In genomic region chr5:88553271-88554085, GRCm38 (mm10) we compare ENCODE assay signal across 8 mouse cellular contexts. TPM values are rescaled to one million over a fixed set of nuclear protein-coding genes. Genes with fewer than 3 reads are reported as not detected.
A peak's percentile ranks its signal among the peaks of the same experiment; 100 is the strongest.
DNase-seq lines count a peak whose midpoint lies in the region; ATAC-seq and TF ChIP-seq lines count a peak whose summit lies in the region.

No protein-coding gene starts in this region.

- H3K27ac ChIP-seq in kidney, adult 2 months (ENCODE audit: insufficient read depth, low read depth, low read length), result peak overlapping the region; percentile 70
- peak overlapping the region; percentile 84 for H3K27ac ChIP-seq in forebrain, embryonic 13.5 days
- peak overlapping the region; percentile 85 for H3K27ac ChIP-seq in liver, embryonic 16.5 days (ENCODE audit: low read length)

- H3K9me3 ChIP-seq in forebrain, embryonic 13.5 days (replicated peaks), result no peaks in the 10 kb centered on the region
- no peaks in the 10 kb centered on the region for H3K9me3 ChIP-seq in liver, embryonic 16.5 days (replicated peaks; ENCODE audit: control insufficient read depth, low read length)

- WGBS in kidney, adult 2 months, result 7% methylated on average over 29 of the region's 29 CpGs
- WGBS in forebrain, embryonic 13.5 days, result 7% methylated on average over 29 of the region's 29 CpGs
- WGBS in liver, embryonic 16.5 days (ENCODE audit: insufficient replicate concordance), result 2% methylated on average over 29 of the region's 29 CpGs

- TF ChIP-seq POLR2A in kidney, adult 2 months (IDR thresholded peaks at IDR 0.05; ENCODE audit: low read depth, low read length), result no peak

- no peaks in the 10 kb centered on the region for H3K36me3 ChIP-seq in kidney, adult 2 months (ENCODE audit: control insufficient read depth, insufficient read depth, low read length)
- no peaks in the 10 kb centered on the region for H3K36me3 ChIP-seq in forebrain, embryonic 13.5 days (ENCODE audit: poor library complexity, severe bottlenecking)
- H3K36me3 ChIP-seq in liver, embryonic 16.5 days (ENCODE audit: control insufficient read depth, insufficient read depth), result no peaks in the 10 kb centered on the region

- intact Hi-C loops in left cerebral cortex, postnatal 10 days (cut with DNase I), result no loop called here

- peak overlapping the region; percentile 61 for H3K4me2 ChIP-seq in forebrain, embryonic 13.5 days
- peak overlapping the region; percentile 66 for H3K4me2 ChIP-seq in liver, embryonic 16.5 days (ENCODE audit: low read depth, low read length)

- peak; percentile 72 for ATAC-seq in forebrain, embryonic 13.5 days
- peak; percentile 41 for ATAC-seq in liver, embryonic 16.5 days (ENCODE audit: low read depth)

- no peaks in the 10 kb centered on the region for H3K27me3 ChIP-seq in kidney, adult 2 months (replicated peaks; ENCODE audit: control insufficient read depth, insufficient read depth, low read length)
- H3K27me3 ChIP-seq in forebrain, embryonic 13.5 days, result no peaks in the 10 kb centered on the region
- H3K27me3 ChIP-seq in liver, embryonic 16.5 days (ENCODE audit: control insufficient read depth, insufficient read depth, low read depth, low read length), result no peaks in the 10 kb centered on the region

- H3K4me3 ChIP-seq in kidney, adult 2 months (ENCODE audit: insufficient read depth, low read depth, low read length), result peak overlapping the region; percentile 49
- H3K4me3 ChIP-seq in forebrain, embryonic 13.5 days, result peak overlapping the region; percentile 83
- peak overlapping the region; percentile 89 for H3K4me3 ChIP-seq in liver, embryonic 16.5 days (ENCODE audit: low read depth, low read length)

- peaks cover 11% of the 10 kb centered on the region; the same call in 1 of the 2 replicates for H3K4me1 ChIP-seq in kidney, adult 2 months (ENCODE audit: control insufficient read depth, insufficient read depth, low read length)
- H3K4me1 ChIP-seq in forebrain, embryonic 13.5 days, result peaks cover 28% of the 10 kb centered on the region
- H3K4me1 ChIP-seq in liver, embryonic 16.5 days (ENCODE audit: control insufficient read depth, low read depth, low read length), result peaks cover 15% of the 10 kb centered on the region

- DNase-seq in kidney, adult 2 months, result no peak
- no peak for DNase-seq in kidney, adult 11 months
- DNase-seq in MEL-GATA-1-ER (ENCODE audit: extremely low read depth, low read depth), result peak; percentile 43
- DNase-seq in right cerebral cortex, postnatal 25 days, result no peak
- no peak for DNase-seq in left cerebral cortex, postnatal 10 days (ENCODE audit: extremely low spot score in 1 of 2, low spot score in 2 of 2)
- no peak for DNase-seq in layer of hippocampus, adult 11-12 months (ENCODE audit: low spot score)

- peak overlapping the region; percentile 68 for H3K9ac ChIP-seq in forebrain, embryonic 13.5 days
- peak overlapping the region; percentile 67 for H3K9ac ChIP-seq in liver, embryonic 16.5 days (ENCODE audit: low read depth, low read length)

- TF ChIP-seq CTCF in kidney, adult 2 months (conservative IDR thresholded peaks at IDR 0.05; ENCODE audit: insufficient read depth, insufficient read length, low read depth, low read length), result no peak

RNA-seq across cellular contexts. Expression of gene Utp3, which starts 0.8 kb away (rescaled TPM):
- polyA plus RNA-seq in kidney, adult 2 months (2012; rRNA removed), result 7.9 and 9.8 TPM in 2 replicates
- 57.2 and 62.9 TPM in 2 replicates for polyA plus RNA-seq in forebrain, embryonic 13.5 days (2015; fragmentation: Nextera tagmentation; extraction: Ambion mirVana)
- polyA plus RNA-seq in liver, embryonic 16.5 days (2015; fragmentation: Nextera tagmentation; extraction: Ambion mirVana), result 25.1 and 27.2 TPM in 2 replicates
- 10 to 100 TPM; 24.6 to 28.0 TPM for total RNA-seq in left cerebral cortex, postnatal 10 days (2021)

RNA-seq across cellular contexts. Expression of gene Rufy3, which starts 11.4 kb away (rescaled TPM):
- 21.2 and 24.0 TPM in 2 replicates for polyA plus RNA-seq in kidney, adult 2 months (2012; rRNA removed)
- 192 and 200 TPM in 2 replicates for polyA plus RNA-seq in forebrain, embryonic 13.5 days (2015; fragmentation: Nextera tagmentation; extraction: Ambion mirVana)
- polyA plus RNA-seq in liver, embryonic 16.5 days (2015; fragmentation: Nextera tagmentation; extraction: Ambion mirVana), result 4.7 and 5.1 TPM in 2 replicates
- 100 to 1,000 TPM; 217 to 229 TPM for total RNA-seq in left cerebral cortex, postnatal 10 days (2021)

RNA-seq across cellular contexts. Expression of gene Jchain, which starts 25.8 kb away (rescaled TPM):
- 3.2 and 5.5 TPM in 2 replicates for polyA plus RNA-seq in kidney, adult 2 months (2012; rRNA removed)
- polyA plus RNA-seq in forebrain, embryonic 13.5 days (2015; fragmentation: Nextera tagmentation; extraction: Ambion mirVana), result 0.18 and 0.38 TPM in 2 replicates
- polyA plus RNA-seq in liver, embryonic 16.5 days (2015; fragmentation: Nextera tagmentation; extraction: Ambion mirVana), result 0.06 and 0.08 TPM in 2 replicates
- total RNA-seq in left cerebral cortex, postnatal 10 days (2021), result under 1 TPM; 0.39 to 0.49 TPM
